Mouse (Mus musculus) activated CD4-positive, CD25-positive, alpha-beta regulatory T cell (primary cell): Measurements from ENCODE around the gene Ptprk. TPM values are rescaled to one million over a fixed set of nuclear protein-coding genes. Genes with fewer than 3 reads are reported as not detected.

Experiments
- polyA plus RNA-seq, 2 experiments: library from polyadenylated mRNA; unstranded; fragments of 100-300 nt; shearing (Covaris generic); gene quantifications; one replicate each; pipeline ENCODE4 v1.2.1; 2017

Ptprk gene
- polyA plus RNA-seq: 1 to 10 TPM in 1 of 2 experiments, under 1 TPM in 1; 0.25 to 1.2 TPM

DNA sequence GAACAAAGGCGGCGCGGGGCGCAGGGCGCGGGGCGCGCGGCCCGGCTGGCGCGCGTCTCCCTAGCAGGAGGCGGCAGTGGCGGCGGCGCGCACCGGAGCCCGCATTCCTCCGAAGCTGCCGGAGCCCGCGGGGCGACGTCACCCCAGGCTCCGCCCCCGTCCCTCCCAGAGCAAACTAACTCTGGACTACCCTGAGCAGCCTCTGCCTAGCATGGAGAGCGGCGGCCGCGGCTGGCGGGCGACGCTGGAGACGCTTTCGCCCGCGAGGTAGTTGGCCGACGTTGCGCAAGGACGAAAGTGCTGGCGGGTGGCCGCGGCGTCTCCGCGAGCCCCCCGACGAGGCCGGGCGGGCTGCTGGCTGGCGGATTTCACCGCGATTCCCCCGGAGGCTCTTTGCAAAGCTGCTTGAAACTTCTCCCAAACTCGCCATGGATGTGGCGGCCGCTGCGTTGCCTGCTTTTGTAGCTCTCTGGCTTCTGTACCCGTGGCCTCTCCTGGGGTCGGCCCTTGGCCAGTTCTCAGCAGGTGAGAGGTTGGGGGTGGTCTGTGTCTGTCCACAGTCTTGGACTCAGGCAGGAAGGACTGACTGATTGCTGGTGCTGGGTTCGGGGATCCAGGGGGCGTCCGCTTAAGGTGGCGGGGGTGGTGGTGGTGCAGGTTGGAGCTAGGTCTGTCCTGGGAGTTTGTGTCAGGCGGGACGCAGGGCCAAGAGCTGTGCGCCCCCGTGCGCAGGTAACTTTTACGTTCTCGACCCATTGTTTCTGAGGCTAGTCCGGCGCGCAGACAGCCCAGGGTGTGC, at the start of gene Ptprk:
TSS of gene Ptprk (plus strand) at position 168 of the 799 bp plus-strand sequence.

